Mouse (Mus musculus): Measurements from ENCODE around the gene Clstn1.

GRCm38 (mm10) chr4:149587596-149588168 lies 1.4 kb downstream of the Clstn1 start:
- TF ChIP-seq CTCF (IDR thresholded peaks at IDR 0.05; ENCODE audit: low read depth) (no peak), EP300 (IDR thresholded peaks at IDR 0.05; ENCODE audit: low read depth) (no peak)
